Mouse (Mus musculus) stomach, postnatal 0 days (tissue): Measurements from ENCODE around the gene 0610030E20Rik.

ENCODE experiments used
- CTCF ChIP-seq: IDR thresholded peaks from 2 replicates; pipeline ENCODE4 v1.5.1; 2016; ENCODE audit warnings: antibody characterized with exemption, low read depth, mild to moderate bottlenecking, moderate library complexity
- EP300 ChIP-seq: optimal IDR thresholded peaks from 2 replicates; pipeline ENCODE3; 2016; ENCODE audit warnings: antibody characterized with exemption

- no peak for TF ChIP-seq CTCF
- no peak for TF ChIP-seq EP300
These were observed 10.3 kb downstream of the 0610030E20Rik start for GRCm38 (mm10) chr6:72357164-72358079.
